Mouse (Mus musculus) embryonic facial prominence, embryonic 14.5 days (tissue): ENCODE measurements at regions not wholly inside any gene's neighbourhood (a gene's known extent, or its start where the extent isn't known, plus 50 kb on each side); places are given as distances from the start of the nearest gene placed in this dataset.

Source experiments
- ATAC-seq: fragments of 200-750 bp; cut with Nextera tagmentation; 2 replicates; pipeline ENCODE4 v1.8.0; 2017; ENCODE audit warnings: low read depth, moderate number of reproducible peaks, moderate TSS enrichment
- DNase-seq: peaks from one replicate; pipeline ENCODE4 v3.0.0-alpha.2; 2015; ENCODE audit warnings: low spot score
- H3K27ac ChIP-seq: fragments of 300-500 bp; sonication (generic); replicated peaks from 2 replicates; pipeline ENCODE4 v1.5.1; 2014; ENCODE audit warnings: low read depth, mild to moderate bottlenecking, low read length, moderate library complexity
- H3K27me3 ChIP-seq: fragments of 300-500 bp; sonication (generic); replicated peaks from 2 replicates; pipeline ENCODE4 v1.6.1; 2014; ENCODE audit warnings: low read length; ENCODE audit not compliant: control insufficient read depth, insufficient read depth
- H3K36me3 ChIP-seq: fragments of 300-500 bp; sonication (generic); 2 replicates; pipeline ENCODE4 v1.6.1; 2014; ENCODE audit warnings: low read length, mixed read lengths; ENCODE audit not compliant: control insufficient read depth, insufficient read depth
- H3K4me1 ChIP-seq: fragments of 300-500 bp; sonication (generic); 2 replicates; pipeline ENCODE4 v1.6.1; 2014; ENCODE audit warnings: antibody characterized with exemption, low read length; ENCODE audit not compliant: control insufficient read depth, insufficient read depth
- H3K4me2 ChIP-seq: fragments of 300-500 bp; sonication (generic); 2 replicates; pipeline ENCODE4 v1.6.1; 2014; ENCODE audit warnings: low read depth, mild to moderate bottlenecking, low read length, moderate library complexity, mixed read lengths
- H3K4me3 ChIP-seq: fragments of 300-500 bp; sonication (generic); 2 replicates; pipeline ENCODE4 v1.5.1; 2014; ENCODE audit warnings: low read depth, mild to moderate bottlenecking, low read length
- H3K9ac ChIP-seq: fragments of 300-500 bp; sonication (generic); 2 replicates; pipeline ENCODE4 v1.6.1; 2014; ENCODE audit warnings: low read depth, mild to moderate bottlenecking, low read length, moderate library complexity, mixed read lengths
- H3K9me3 ChIP-seq: fragments of 300-500 bp; sonication (generic); 2 replicates; pipeline ENCODE4 v1.6.1; 2016; ENCODE audit warnings: low read length; ENCODE audit not compliant: control insufficient read depth
- WGBS: fragments of 180-500 bp; shearing (Covaris S2); extraction: QIAGEN DNeasy Blood & Tissue Kit; methylation state at CpG from one replicate; pipeline ENCODE4 v1.1.7; 2014; 5-methylcytosine and 5-hydroxymethylcytosine counted together

- H3K9ac ChIP-seq, result no peak overlapping the region
- H3K4me1 ChIP-seq, result no peaks in the 10 kb centered on the region
- H3K27me3 ChIP-seq, result no peaks in the 10 kb centered on the region
- no peak overlapping the region for H3K4me3 ChIP-seq
- no peak overlapping the region for H3K4me2 ChIP-seq
- H3K27ac ChIP-seq, result no peak overlapping the region
- H3K9me3 ChIP-seq, result no peaks in the 10 kb centered on the region
- DNase-seq (no peak), ATAC-seq (no peak)
- H3K36me3 ChIP-seq, result no peaks in the 10 kb centered on the region
Measured at GRCm38 (mm10) chr6:44793348-44793747, 265.8 kb upstream of the Cntnap2 start.

- Histone ChIP-seq H3K4me1 (no peaks in the 10 kb centered on the region), H3K4me2 (no peak overlapping the region), H3K36me3 (no peaks in the 10 kb centered on the region), H3K9me3 (no peaks in the 10 kb centered on the region), H3K4me3 (no peak overlapping the region), H3K9ac (no peak overlapping the region), H3K27me3 (no peaks in the 10 kb centered on the region), H3K27ac (no peak overlapping the region)
- DNase-seq (no peak), ATAC-seq (no peak)
Measured at GRCm38 (mm10) chr6:44815362-44815761, 243.8 kb upstream of the Cntnap2 start.

DNA sequence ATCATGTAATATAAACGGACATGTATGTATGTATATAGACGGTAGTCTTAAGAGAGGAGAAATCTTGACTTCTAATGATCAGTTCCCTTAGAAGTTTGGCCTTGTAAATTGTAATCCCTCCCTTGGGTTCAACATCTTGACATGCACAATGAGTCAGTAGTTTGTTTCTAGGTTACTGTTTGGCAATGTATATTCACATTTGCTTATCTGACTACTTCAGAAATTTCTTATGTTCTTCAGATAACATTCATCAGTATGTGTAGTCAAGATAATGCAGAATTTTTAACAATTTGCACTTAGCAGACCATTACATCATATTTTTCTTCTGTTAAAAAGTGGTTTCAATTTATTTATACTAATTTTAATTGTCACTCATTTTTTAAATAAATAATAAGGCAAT lies 215.0 kb upstream of the Cntnap2 start:
- Histone ChIP-seq H3K36me3 (no peaks in the 10 kb centered on the region), H3K4me1 (no peaks in the 10 kb centered on the region), H3K4me2 (no peak overlapping the region), H3K27me3 (no peaks in the 10 kb centered on the region), H3K27ac (no peak overlapping the region), H3K4me3 (no peak overlapping the region), H3K9me3 (no peaks in the 10 kb centered on the region), H3K9ac (no peak overlapping the region)
- DNase-seq (no peak), ATAC-seq (no peak)
- 82% methylated on average over 2 of the region's 2 CpGs for WGBS

DNA sequence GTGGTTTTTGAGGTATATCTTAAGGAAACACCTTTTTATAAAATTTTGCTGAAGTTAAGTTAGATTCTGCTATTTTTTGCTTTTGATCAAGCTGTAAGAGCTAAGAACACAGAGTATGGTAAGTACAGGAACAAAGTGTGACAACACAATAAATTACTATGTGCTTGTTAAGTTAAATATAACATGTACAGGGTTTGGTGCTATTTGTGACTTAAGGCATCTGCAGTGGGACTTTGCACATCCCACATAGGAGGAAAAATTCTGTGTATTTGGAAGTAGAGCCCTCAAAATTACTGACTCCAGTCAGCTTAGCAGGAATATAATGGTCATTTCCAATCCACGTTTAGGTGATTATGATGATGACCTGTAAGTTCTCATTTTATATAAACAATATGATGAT lies 209.7 kb upstream of the Cntnap2 start:
- 76% methylated on average over 1 of the region's 1 CpGs for WGBS
- Histone ChIP-seq H3K9ac (no peak overlapping the region), H3K4me3 (no peak overlapping the region), H3K36me3 (no peaks in the 10 kb centered on the region), H3K4me2 (no peak overlapping the region), H3K27ac (no peak overlapping the region), H3K9me3 (no peaks in the 10 kb centered on the region), H3K4me1 (no peaks in the 10 kb centered on the region), H3K27me3 (no peaks in the 10 kb centered on the region)
- ATAC-seq, result no peak
- no peak for DNase-seq

DNA sequence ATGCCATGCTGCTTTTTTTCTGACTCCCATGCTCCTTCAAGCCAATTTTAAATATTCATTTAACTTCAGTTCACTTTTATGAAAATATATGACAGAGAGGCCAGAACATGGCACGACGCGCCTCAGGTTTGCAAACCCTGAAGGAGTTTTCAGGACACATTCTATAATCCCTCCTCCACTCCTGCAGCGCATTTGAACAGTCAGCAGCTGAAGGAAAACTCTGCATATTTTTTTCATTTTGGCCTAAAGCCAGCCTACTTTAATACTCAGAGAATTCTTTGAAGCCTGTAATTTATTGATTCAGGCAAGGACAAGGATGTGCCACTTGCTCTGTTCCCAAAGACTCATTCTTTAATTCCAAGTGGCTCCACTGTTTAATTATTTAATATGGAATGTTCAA lies 208.3 kb upstream of the Cntnap2 start:
- Histone ChIP-seq H3K9me3 (no peaks in the 10 kb centered on the region), H3K4me1 (no peaks in the 10 kb centered on the region), H3K36me3 (no peaks in the 10 kb centered on the region), H3K4me3 (no peak overlapping the region), H3K4me2 (no peak overlapping the region), H3K9ac (no peak overlapping the region), H3K27me3 (no peaks in the 10 kb centered on the region), H3K27ac (no peak overlapping the region)
- DNase-seq, result peak; percentile 10
- WGBS, result 52% methylated on average over 4 of the region's 4 CpGs
- ATAC-seq, result no peak

GRCm38 (mm10) chr6:44900249-44900648 lies 158.9 kb upstream of the Cntnap2 start:
- Histone ChIP-seq H3K9me3 (no peaks in the 10 kb centered on the region), H3K4me2 (no peak overlapping the region), H3K27ac (no peak overlapping the region), H3K4me3 (no peak overlapping the region), H3K27me3 (no peaks in the 10 kb centered on the region), H3K4me1 (no peaks in the 10 kb centered on the region), H3K9ac (no peak overlapping the region), H3K36me3 (no peaks in the 10 kb centered on the region)
- DNase-seq (no peak), ATAC-seq (no peak)
- WGBS, result 81% methylated on average over 2 of the region's 2 CpGs
